Mouse (Mus musculus): ENCODE results near the gene Rpl23. TPM values are rescaled to one million over a fixed set of nuclear protein-coding genes. Genes with fewer than 3 reads are reported as not detected.

The Rpl23 gene
- polyA plus RNA-seq, 1 experiment from 2014 or later = 454 TPM

- Histone ChIP-seq H3K4me3 (ENCODE audit: low read depth, low read length) (no peak overlapping the region), H3K4me2 (ENCODE audit: low read depth, low read length, severe bottlenecking) (no peak overlapping the region), H3K4me1 (replicated peaks; ENCODE audit: control insufficient read depth, insufficient read depth, low read length) (peaks cover 46% of the 10 kb centered on the region), H3K9ac (ENCODE audit: low read length) (no peak overlapping the region), H3K27ac (ENCODE audit: low read depth, low read length) (no peak overlapping the region), H3K9me3 (ENCODE audit: control insufficient read depth, low read length) (no peaks in the 10 kb centered on the region), H3K27me3 (ENCODE audit: control insufficient read depth, insufficient read depth, low read length) (no peaks in the 10 kb centered on the region), H3K36me3 (ENCODE audit: control insufficient read depth, insufficient read depth, low read length) (no peaks in the 10 kb centered on the region)
- ATAC-seq (replicated peaks; ENCODE audit: low FRiP score) (no peak), DNase-seq (ENCODE audit: low spot score) (no peak)
- 77% methylated on average over 7 of the region's 7 CpGs for WGBS
Measured at GRCm38 (mm10) chr11:97806613-97806964, 24.4 kb upstream of the Rpl23 start.

GRCm38 (mm10) chr11:97805662-97806612 is 23.7 kb upstream of the Rpl23 start:
- ATAC-seq (replicated peaks; ENCODE audit: low FRiP score) (0 out of 2 replicates have a peak, but pooled peaks have one; percentile 42), DNase-seq (ENCODE audit: low spot score) (no peak)
- Histone ChIP-seq H3K9me3 (ENCODE audit: control insufficient read depth, low read length) (no peaks in the 10 kb centered on the region), H3K4me3 (ENCODE audit: low read depth, low read length) (no peak overlapping the region), H3K4me1 (replicated peaks; ENCODE audit: control insufficient read depth, insufficient read depth, low read length) (peaks cover 44% of the 10 kb centered on the region), H3K9ac (ENCODE audit: low read length) (no peak overlapping the region; the same call in 1 of the 2 replicates), H3K4me2 (ENCODE audit: low read depth, low read length, severe bottlenecking) (peak overlapping the region; percentile 24; the same call in 1 of the 2 replicates), H3K36me3 (ENCODE audit: control insufficient read depth, insufficient read depth, low read length) (no peaks in the 10 kb centered on the region), H3K27me3 (ENCODE audit: control insufficient read depth, insufficient read depth, low read length) (no peaks in the 10 kb centered on the region), H3K27ac (ENCODE audit: low read depth, low read length) (peak overlapping the region; percentile 62)
- 55% methylated on average over 15 of the region's 15 CpGs for WGBS

- Histone ChIP-seq H3K9ac (ENCODE audit: low read length) (no peak overlapping the region; the same call in 1 of the 2 replicates), H3K27ac (ENCODE audit: low read depth, low read length) (no peak overlapping the region), H3K9me3 (ENCODE audit: control insufficient read depth, low read length) (no peaks in the 10 kb centered on the region), H3K4me3 (ENCODE audit: low read depth, low read length) (no peak overlapping the region), H3K36me3 (ENCODE audit: control insufficient read depth, insufficient read depth, low read length) (no peaks in the 10 kb centered on the region), H3K4me2 (ENCODE audit: low read depth, low read length, severe bottlenecking) (peak overlapping the region; percentile 20; the same call in 1 of the 2 replicates), H3K4me1 (replicated peaks; ENCODE audit: control insufficient read depth, insufficient read depth, low read length) (peaks cover 43% of the 10 kb centered on the region), H3K27me3 (ENCODE audit: control insufficient read depth, insufficient read depth, low read length) (no peaks in the 10 kb centered on the region)
- ATAC-seq (replicated peaks; ENCODE audit: low FRiP score) = no peak
- DNase-seq (ENCODE audit: low spot score) = no peak
- 43% methylated on average over 9 of the region's 9 CpGs for WGBS
Measured at GRCm38 (mm10) chr11:97804841-97805661, 22.8 kb upstream of the Rpl23 start.

GRCm38 (mm10) chr11:97803847-97804246 is 21.6 kb upstream of the Rpl23 start:
- Histone ChIP-seq H3K4me3 (ENCODE audit: low read depth, low read length) (no peak overlapping the region), H3K36me3 (ENCODE audit: control insufficient read depth, insufficient read depth, low read length) (no peaks in the 10 kb centered on the region), H3K27me3 (ENCODE audit: control insufficient read depth, insufficient read depth, low read length) (no peaks in the 10 kb centered on the region), H3K27ac (ENCODE audit: low read depth, low read length) (no peak overlapping the region), H3K9ac (ENCODE audit: low read length) (no peak overlapping the region), H3K4me2 (ENCODE audit: low read depth, low read length, severe bottlenecking) (no peak overlapping the region), H3K9me3 (ENCODE audit: control insufficient read depth, low read length) (no peaks in the 10 kb centered on the region), H3K4me1 (replicated peaks; ENCODE audit: control insufficient read depth, insufficient read depth, low read length) (peaks cover 37% of the 10 kb centered on the region)
- WGBS = 87% methylated on average over 5 of the region's 5 CpGs
- DNase-seq (ENCODE audit: low spot score) (no peak), ATAC-seq (replicated peaks; ENCODE audit: low FRiP score) (no peak)

- WGBS = 34% methylated on average over 6 of the region's 6 CpGs
- H3K9me3 ChIP-seq (ENCODE audit: control insufficient read depth, low read length) = no peaks in the 10 kb centered on the region
- H3K4me3 ChIP-seq (ENCODE audit: low read depth, low read length) = no peak overlapping the region
- no peaks in the 10 kb centered on the region for H3K27me3 ChIP-seq (ENCODE audit: control insufficient read depth, insufficient read depth, low read length)
- H3K9ac ChIP-seq (ENCODE audit: low read length) = no peak overlapping the region
- no peak overlapping the region for H3K4me2 ChIP-seq (ENCODE audit: low read depth, low read length, severe bottlenecking)
- 0 out of 2 replicates have a peak overlapping the region, but pooled peaks have one; percentile 8 for H3K27ac ChIP-seq (ENCODE audit: low read depth, low read length)
- H3K4me1 ChIP-seq (replicated peaks; ENCODE audit: control insufficient read depth, insufficient read depth, low read length) = peaks cover 28% of the 10 kb centered on the region
- no peak for ATAC-seq (replicated peaks; ENCODE audit: low FRiP score)
- DNase-seq (ENCODE audit: low spot score) = peak; percentile 38
- H3K36me3 ChIP-seq (ENCODE audit: control insufficient read depth, insufficient read depth, low read length) = no peaks in the 10 kb centered on the region
Measured at GRCm38 (mm10) chr11:97802495-97802894, 20.3 kb upstream of the Rpl23 start.

GRCm38 (mm10) chr11:97802194-97802470 is 19.9 kb upstream of the Rpl23 start:
- H3K4me1 ChIP-seq (replicated peaks; ENCODE audit: control insufficient read depth, insufficient read depth, low read length) = peaks cover 27% of the 10 kb centered on the region

GRCm38 (mm10) chr11:97801409-97802193 is 19.4 kb upstream of the Rpl23 start:
- ATAC-seq (replicated peaks; ENCODE audit: low FRiP score) (no peak), DNase-seq (ENCODE audit: low spot score) (peak; percentile 73)
- H3K27ac ChIP-seq (ENCODE audit: low read depth, low read length) = peak overlapping the region; percentile 55; the same call in 1 of the 2 replicates
- no peaks in the 10 kb centered on the region for H3K9me3 ChIP-seq (ENCODE audit: control insufficient read depth, low read length)
- no peaks in the 10 kb centered on the region for H3K27me3 ChIP-seq (ENCODE audit: control insufficient read depth, insufficient read depth, low read length)
- no peaks in the 10 kb centered on the region for H3K36me3 ChIP-seq (ENCODE audit: control insufficient read depth, insufficient read depth, low read length)
- WGBS = 36% methylated on average over 8 of the region's 8 CpGs
- peak overlapping the region; percentile 72 for H3K4me3 ChIP-seq (ENCODE audit: low read depth, low read length)
- peak overlapping the region; percentile 76 for H3K4me2 ChIP-seq (ENCODE audit: low read depth, low read length, severe bottlenecking)
- peaks cover 26% of the 10 kb centered on the region for H3K4me1 ChIP-seq (replicated peaks; ENCODE audit: control insufficient read depth, insufficient read depth, low read length)
- H3K9ac ChIP-seq (ENCODE audit: low read length) = peak overlapping the region; percentile 83

More at GRCm38 (mm10) chr11:97802194-97802470, 19.9 kb upstream of the Rpl23 start:
- H3K4me3 ChIP-seq (ENCODE audit: low read depth, low read length) = no peak overlapping the region
- DNase-seq (ENCODE audit: low spot score) (no peak), ATAC-seq (replicated peaks; ENCODE audit: low FRiP score) (no peak)
- 0 out of 2 replicates have a peak overlapping the region, but pooled peaks have one; percentile 8 for H3K27ac ChIP-seq (ENCODE audit: low read depth, low read length)
- no peaks in the 10 kb centered on the region for H3K36me3 ChIP-seq (ENCODE audit: control insufficient read depth, insufficient read depth, low read length)
- H3K9me3 ChIP-seq (ENCODE audit: control insufficient read depth, low read length) = no peaks in the 10 kb centered on the region
- no peak overlapping the region; the same call in 1 of the 2 replicates for H3K4me2 ChIP-seq (ENCODE audit: low read depth, low read length, severe bottlenecking)
- H3K27me3 ChIP-seq (ENCODE audit: control insufficient read depth, insufficient read depth, low read length) = no peaks in the 10 kb centered on the region
- no peak overlapping the region for H3K9ac ChIP-seq (ENCODE audit: low read length)
- WGBS = 65% methylated on average over 1 of the region's 1 CpGs

Data from forebrain, embryonic 11.5 days (tissue).